Mouse (Mus musculus): ENCODE data around the gene Gipc2.

The Gipc2 gene

GRCm38 (mm10) chr3:152076088-152076487 is 89.9 kb downstream of the Gipc2 start:
- no peak for DNase-seq (ENCODE audit: low read depth)

- no peak for DNase-seq (ENCODE audit: low read depth)
Measured at GRCm38 (mm10) chr3:152069001-152069400, 97.0 kb downstream of the Gipc2 start.

- DNase-seq (ENCODE audit: low read depth): no peak
Measured at GRCm38 (mm10) chr3:152068311-152068710, 97.7 kb downstream of the Gipc2 start.

GRCm38 (mm10) chr3:152066696-152067095 is 99.3 kb downstream of the Gipc2 start:
- DNase-seq (ENCODE audit: low read depth): peak; percentile 3

- DNase-seq (ENCODE audit: low read depth): no peak
Measured at GRCm38 (mm10) chr3:152065806-152066205, 100.2 kb downstream of the Gipc2 start.

GRCm38 (mm10) chr3:152064166-152064565 is 101.9 kb downstream of the Gipc2 start:
- no peak for DNase-seq (ENCODE audit: low read depth)

- DNase-seq (ENCODE audit: low read depth): no peak
Measured at GRCm38 (mm10) chr3:152062806-152063205, 103.2 kb downstream of the Gipc2 start.

- no peak for DNase-seq (ENCODE audit: low read depth)
Measured at GRCm38 (mm10) chr3:152061145-152061544, 104.9 kb downstream of the Gipc2 start.

- DNase-seq (ENCODE audit: low read depth): no peak
Measured at GRCm38 (mm10) chr3:152058235-152058634, 107.8 kb downstream of the Gipc2 start.

GRCm38 (mm10) chr3:152054260-152054659 is 111.8 kb downstream of the Gipc2 start:
- DNase-seq (ENCODE audit: low read depth): peak; percentile 90

GRCm38 (mm10) chr3:152051959-152052358 is 114.1 kb downstream of the Gipc2 start:
- DNase-seq (ENCODE audit: low read depth): no peak

- DNase-seq (ENCODE audit: low read depth): no peak
Measured at GRCm38 (mm10) chr3:152047914-152048313, 118.1 kb downstream of the Gipc2 start.

GRCm38 (mm10) chr3:152046895-152047294 is 119.1 kb downstream of the Gipc2 start:
- DNase-seq (ENCODE audit: low read depth): no peak

Measured in 416B (cell line).